Mouse (Mus musculus): ENCODE data around the gene Clip2. TPM values are rescaled to one million over a fixed set of nuclear protein-coding genes. Genes with fewer than 3 reads are reported as not detected.

The Clip2 gene
- polyA plus RNA-seq, 1 experiment from 2014 or later: 6.8 TPM

DNA sequence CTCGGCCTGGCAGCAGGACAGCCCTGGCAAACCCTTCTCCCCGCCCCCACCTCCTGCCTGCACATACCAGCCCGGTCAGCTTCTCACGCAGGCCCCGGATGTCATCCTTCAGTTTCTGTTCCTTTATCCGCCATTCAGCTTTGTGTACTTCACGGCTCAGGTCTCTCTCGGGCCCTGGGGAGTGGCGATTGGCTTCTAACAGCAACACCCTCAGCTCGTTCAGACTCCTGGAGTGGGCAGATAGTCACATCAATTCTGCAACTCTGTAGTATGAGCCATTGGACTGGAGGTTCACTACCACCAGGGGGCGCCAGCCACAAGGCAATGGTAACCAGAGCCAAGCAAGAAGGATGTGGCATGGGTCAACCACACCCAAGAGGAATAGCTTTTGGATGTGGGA, 58.1 kb downstream of the Clip2 start:
- H3K4me1 ChIP-seq (replicated peaks; ENCODE audit: control insufficient read depth, insufficient read depth, low read length): no peaks in the 10 kb centered on the region
- DNase-seq (ENCODE audit: low spot score) (peak; percentile 93), ATAC-seq (replicated peaks; ENCODE audit: low FRiP score) (peak; percentile 70; the same call in 1 of the 2 replicates)
- no peak overlapping the region for H3K27ac ChIP-seq (ENCODE audit: low read depth, low read length)
- H3K36me3 ChIP-seq (ENCODE audit: control insufficient read depth, insufficient read depth, low read length): peaks cover 9% of the 10 kb centered on the region; the same call in 1 of the 2 replicates
- WGBS: 59% methylated on average over 11 of the region's 11 CpGs
- H3K9ac ChIP-seq (ENCODE audit: low read length): no peak overlapping the region
- no peaks in the 10 kb centered on the region for H3K9me3 ChIP-seq (ENCODE audit: control insufficient read depth, low read length)
- H3K27me3 ChIP-seq (ENCODE audit: control insufficient read depth, insufficient read depth, low read length): no peaks in the 10 kb centered on the region
- H3K4me2 ChIP-seq (ENCODE audit: low read depth, low read length, severe bottlenecking): no peak overlapping the region
- no peak overlapping the region for H3K4me3 ChIP-seq (ENCODE audit: low read depth, low read length)

DNA sequence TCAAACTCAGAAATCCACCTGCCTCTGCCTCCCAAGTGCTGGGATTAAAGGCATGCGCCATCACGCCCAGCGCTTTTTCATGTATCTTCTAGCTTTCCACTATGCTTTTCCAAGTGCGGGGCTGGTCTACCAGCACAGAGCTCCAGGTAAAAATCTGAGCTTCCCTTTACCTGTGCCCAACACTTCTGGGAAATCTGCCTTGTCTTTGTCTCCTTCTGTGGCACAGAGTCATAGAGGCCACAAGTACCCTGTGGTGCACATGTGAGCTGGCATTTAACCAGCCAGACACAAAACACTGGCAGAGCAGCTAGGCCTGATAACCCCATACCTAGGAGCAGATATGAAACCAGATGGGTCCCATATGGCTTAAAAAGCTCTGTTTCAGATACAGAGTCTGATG, 59.3 kb downstream of the Clip2 start:
- DNase-seq (ENCODE audit: low spot score): peak; percentile 29
- H3K36me3 ChIP-seq (ENCODE audit: control insufficient read depth, insufficient read depth, low read length): peaks cover 9% of the 10 kb centered on the region; the same call in 1 of the 2 replicates
- H3K27ac ChIP-seq (ENCODE audit: low read depth, low read length): no peak overlapping the region
- WGBS: 97% methylated on average over 4 of the region's 4 CpGs
- H3K4me3 ChIP-seq (ENCODE audit: low read depth, low read length): no peak overlapping the region
- ATAC-seq (replicated peaks; ENCODE audit: low FRiP score): no peak
- H3K27me3 ChIP-seq (ENCODE audit: control insufficient read depth, insufficient read depth, low read length): no peaks in the 10 kb centered on the region
- H3K4me2 ChIP-seq (ENCODE audit: low read depth, low read length, severe bottlenecking): no peak overlapping the region
- H3K9me3 ChIP-seq (ENCODE audit: control insufficient read depth, low read length): no peaks in the 10 kb centered on the region
- no peaks in the 10 kb centered on the region for H3K4me1 ChIP-seq (replicated peaks; ENCODE audit: control insufficient read depth, insufficient read depth, low read length)
- no peak overlapping the region for H3K9ac ChIP-seq (ENCODE audit: low read length)

DNA sequence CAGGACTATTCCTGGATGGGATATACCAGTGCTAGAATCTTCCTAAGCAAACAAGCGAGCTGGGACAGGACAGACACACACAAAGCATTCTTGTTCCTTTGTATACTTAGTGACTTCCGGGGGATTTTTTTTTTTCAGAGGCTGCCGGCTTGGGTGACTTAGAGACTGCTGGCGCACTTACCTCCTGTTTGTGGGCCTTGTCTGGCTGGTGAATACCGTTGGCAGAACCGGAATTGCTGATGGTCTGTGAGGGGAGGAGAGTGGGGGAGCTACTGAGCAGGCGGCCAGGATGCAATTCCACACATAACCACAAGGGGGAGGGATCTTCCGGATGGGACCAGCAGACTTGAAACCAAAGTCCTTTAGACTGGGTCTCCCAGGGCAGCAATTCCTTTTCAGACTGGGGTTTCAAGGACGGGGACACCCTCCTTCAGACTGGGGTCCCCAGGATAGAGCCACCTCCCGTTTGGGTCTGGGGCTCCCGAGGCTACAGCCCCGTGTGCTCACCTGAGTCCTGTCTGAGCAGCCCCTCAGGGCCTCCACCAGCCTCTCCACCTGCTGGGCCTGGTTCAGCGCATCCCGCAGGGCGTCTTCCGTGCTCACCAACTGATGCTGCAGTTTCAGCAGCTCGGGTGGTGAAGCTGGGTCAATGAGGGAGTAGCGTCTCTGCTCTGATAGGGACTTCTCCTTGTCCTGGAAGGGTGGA, 60.4 kb downstream of the Clip2 start:
- Histone ChIP-seq H3K4me3 (ENCODE audit: low read depth, low read length) (no peak overlapping the region), H3K27me3 (ENCODE audit: control insufficient read depth, insufficient read depth, low read length) (no peaks in the 10 kb centered on the region), H3K4me2 (ENCODE audit: low read depth, low read length, severe bottlenecking) (no peak overlapping the region), H3K27ac (ENCODE audit: low read depth, low read length) (no peak overlapping the region), H3K4me1 (replicated peaks; ENCODE audit: control insufficient read depth, insufficient read depth, low read length) (no peaks in the 10 kb centered on the region), H3K36me3 (ENCODE audit: control insufficient read depth, insufficient read depth, low read length) (peaks cover 6% of the 10 kb centered on the region; the same call in 1 of the 2 replicates), H3K9me3 (ENCODE audit: control insufficient read depth, low read length) (no peaks in the 10 kb centered on the region), H3K9ac (ENCODE audit: low read length) (no peak overlapping the region)
- peak; percentile 52; the same call in 1 of the 2 replicates for ATAC-seq (replicated peaks; ENCODE audit: low FRiP score)
- WGBS: 27% methylated on average over 18 of the region's 18 CpGs
- peak; percentile 92 for DNase-seq (ENCODE audit: low spot score)

DNA sequence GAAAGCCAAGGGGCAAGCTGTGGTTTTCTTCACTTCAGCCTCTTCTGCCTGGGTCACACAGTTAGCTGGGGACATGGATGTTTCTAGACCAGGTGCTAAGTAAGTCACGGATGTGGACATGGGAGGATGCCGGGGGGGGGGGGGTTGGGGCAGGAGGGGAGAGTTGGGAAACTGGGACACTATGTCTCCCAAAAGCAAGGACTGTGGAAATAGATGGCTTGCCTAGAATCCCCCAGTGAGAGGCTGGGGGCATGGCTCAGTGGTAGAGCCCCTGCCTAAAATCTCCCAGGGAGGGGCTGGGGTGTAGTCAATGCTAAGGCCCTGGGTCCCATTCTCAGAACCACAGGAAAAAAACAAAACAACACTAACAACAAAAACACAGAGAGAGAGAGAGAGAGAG, 61.0 kb downstream of the Clip2 start:
- H3K4me1 ChIP-seq (replicated peaks; ENCODE audit: control insufficient read depth, insufficient read depth, low read length): no peaks in the 10 kb centered on the region
- no peak overlapping the region for H3K4me2 ChIP-seq (ENCODE audit: low read depth, low read length, severe bottlenecking)
- no peaks in the 10 kb centered on the region for H3K9me3 ChIP-seq (ENCODE audit: control insufficient read depth, low read length)
- H3K36me3 ChIP-seq (ENCODE audit: control insufficient read depth, insufficient read depth, low read length): peaks cover 6% of the 10 kb centered on the region; the same call in 1 of the 2 replicates
- WGBS: 71% methylated on average over 2 of the region's 2 CpGs
- no peak overlapping the region for H3K4me3 ChIP-seq (ENCODE audit: low read depth, low read length)
- H3K27ac ChIP-seq (ENCODE audit: low read depth, low read length): no peak overlapping the region
- no peaks in the 10 kb centered on the region for H3K27me3 ChIP-seq (ENCODE audit: control insufficient read depth, insufficient read depth, low read length)
- DNase-seq (ENCODE audit: low spot score): peak; percentile 47
- H3K9ac ChIP-seq (ENCODE audit: low read length): no peak overlapping the region
- no peak for ATAC-seq (replicated peaks; ENCODE audit: low FRiP score)

DNA sequence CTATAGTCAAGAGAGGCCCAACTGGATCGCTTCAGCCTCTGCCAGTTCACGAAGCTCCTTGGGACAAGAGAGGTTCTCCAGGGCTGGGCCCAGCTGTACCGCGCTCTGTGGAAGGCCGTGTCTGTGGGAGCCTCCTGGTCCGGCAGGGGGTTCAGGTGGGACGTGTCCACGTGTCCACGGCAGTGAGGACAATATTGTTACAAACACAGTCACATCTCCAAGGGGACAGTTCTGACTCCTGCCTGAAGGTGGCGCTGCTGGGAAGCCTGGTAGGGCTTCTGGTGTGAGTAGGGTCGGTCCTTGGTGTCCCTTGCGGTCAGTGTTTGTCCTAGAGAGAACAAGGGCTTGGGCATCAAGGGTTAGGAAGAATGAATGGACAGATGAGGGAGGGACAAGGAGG, 61.8 kb downstream of the Clip2 start:
- Histone ChIP-seq H3K4me2 (ENCODE audit: low read depth, low read length, severe bottlenecking) (no peak overlapping the region), H3K36me3 (ENCODE audit: control insufficient read depth, insufficient read depth, low read length) (peaks cover 6% of the 10 kb centered on the region; the same call in 1 of the 2 replicates), H3K27ac (ENCODE audit: low read depth, low read length) (no peak overlapping the region), H3K4me1 (replicated peaks; ENCODE audit: control insufficient read depth, insufficient read depth, low read length) (no peaks in the 10 kb centered on the region), H3K4me3 (ENCODE audit: low read depth, low read length) (no peak overlapping the region), H3K9me3 (ENCODE audit: control insufficient read depth, low read length) (no peaks in the 10 kb centered on the region), H3K9ac (ENCODE audit: low read length) (no peak overlapping the region), H3K27me3 (ENCODE audit: control insufficient read depth, insufficient read depth, low read length) (no peaks in the 10 kb centered on the region)
- DNase-seq (ENCODE audit: low spot score) (peak; percentile 66), ATAC-seq (replicated peaks; ENCODE audit: low FRiP score) (no peak)
- 91% methylated on average over 12 of the region's 12 CpGs for WGBS

DNA sequence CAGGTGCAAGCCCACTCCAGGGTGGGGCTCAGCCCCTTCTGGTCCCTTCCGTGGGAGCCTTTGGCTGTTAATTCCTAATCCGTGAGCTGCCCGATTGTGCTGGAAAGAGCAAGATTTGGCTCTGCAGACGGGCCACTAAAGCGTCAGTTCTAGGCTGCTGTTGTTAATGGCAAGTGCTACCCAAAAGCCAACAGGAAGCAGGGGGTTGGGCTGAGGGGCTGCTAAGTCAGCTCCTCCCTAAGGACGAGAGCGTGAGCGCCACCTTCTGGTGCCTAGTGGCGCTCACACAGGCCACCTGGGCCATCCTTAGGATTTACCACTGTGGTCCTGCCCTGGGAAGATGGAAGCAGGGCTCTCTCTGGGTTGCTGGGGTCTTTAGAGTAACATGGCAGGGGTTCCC, 62.7 kb downstream of the Clip2 start:
- DNase-seq (ENCODE audit: low spot score) (peak; percentile 71), ATAC-seq (replicated peaks; ENCODE audit: low FRiP score) (no peak)
- H3K27ac ChIP-seq (ENCODE audit: low read depth, low read length): no peak overlapping the region
- 31% methylated on average over 9 of the region's 9 CpGs for WGBS
- H3K4me2 ChIP-seq (ENCODE audit: low read depth, low read length, severe bottlenecking): no peak overlapping the region
- H3K9me3 ChIP-seq (ENCODE audit: control insufficient read depth, low read length): no peaks in the 10 kb centered on the region
- H3K27me3 ChIP-seq (ENCODE audit: control insufficient read depth, insufficient read depth, low read length): no peaks in the 10 kb centered on the region
- H3K4me1 ChIP-seq (replicated peaks; ENCODE audit: control insufficient read depth, insufficient read depth, low read length): no peaks in the 10 kb centered on the region
- H3K4me3 ChIP-seq (ENCODE audit: low read depth, low read length): no peak overlapping the region
- peaks cover 6% of the 10 kb centered on the region; the same call in 1 of the 2 replicates for H3K36me3 ChIP-seq (ENCODE audit: control insufficient read depth, insufficient read depth, low read length)
- no peak overlapping the region for H3K9ac ChIP-seq (ENCODE audit: low read length)

DNA sequence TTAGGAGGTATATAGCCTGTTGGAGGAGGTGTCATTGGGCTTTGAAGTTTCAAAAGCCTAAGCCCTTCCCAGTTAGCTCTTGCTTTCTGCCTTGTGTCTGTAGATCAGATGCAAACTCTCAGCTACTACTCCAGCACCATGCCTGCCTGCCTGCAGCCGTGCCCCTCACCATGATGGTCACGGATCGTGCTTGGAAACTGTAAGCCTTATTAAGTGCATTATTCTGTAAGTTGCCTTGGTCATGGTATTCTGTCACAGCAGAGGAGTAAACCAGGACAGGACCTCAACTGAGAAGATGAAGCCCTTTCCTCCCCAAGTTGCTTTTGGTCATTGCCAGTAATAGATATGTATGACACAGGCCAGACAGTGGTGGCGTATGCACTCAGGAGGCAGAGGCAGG, 63.6 kb downstream of the Clip2 start:
- no peak overlapping the region for H3K4me2 ChIP-seq (ENCODE audit: low read depth, low read length, severe bottlenecking)
- peak; percentile 47 for DNase-seq (ENCODE audit: low spot score)

DNA sequence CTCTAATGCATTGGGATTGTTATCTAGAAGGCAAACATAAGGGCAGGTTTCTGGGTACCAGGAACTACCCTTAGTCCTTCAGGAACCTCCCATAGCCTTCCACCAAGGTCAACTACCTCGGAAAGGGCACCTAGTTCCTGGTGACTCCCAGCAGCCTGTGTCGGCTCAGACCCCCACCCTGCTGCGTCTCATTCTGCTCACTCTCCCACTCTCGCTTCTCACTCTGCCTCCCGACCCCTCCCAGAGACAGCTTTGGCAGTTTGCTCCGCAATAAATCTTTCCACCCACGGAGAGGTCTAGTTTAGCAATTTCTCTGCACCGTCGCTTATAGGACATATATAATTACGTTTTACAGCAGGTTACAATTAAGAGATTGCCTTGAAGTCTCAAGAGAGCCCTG, 64.2 kb downstream of the Clip2 start:
- Histone ChIP-seq H3K4me1 (replicated peaks; ENCODE audit: control insufficient read depth, insufficient read depth, low read length) (no peaks in the 10 kb centered on the region), H3K4me3 (ENCODE audit: low read depth, low read length) (no peak overlapping the region), H3K9ac (ENCODE audit: low read length) (no peak overlapping the region), H3K27ac (ENCODE audit: low read depth, low read length) (no peak overlapping the region), H3K36me3 (ENCODE audit: control insufficient read depth, insufficient read depth, low read length) (peaks cover 6% of the 10 kb centered on the region; the same call in 1 of the 2 replicates), H3K4me2 (ENCODE audit: low read depth, low read length, severe bottlenecking) (no peak overlapping the region), H3K27me3 (ENCODE audit: control insufficient read depth, insufficient read depth, low read length) (no peaks in the 10 kb centered on the region), H3K9me3 (ENCODE audit: control insufficient read depth, low read length) (no peaks in the 10 kb centered on the region)
- no peak for ATAC-seq (replicated peaks; ENCODE audit: low FRiP score)
- DNase-seq (ENCODE audit: low spot score): peak; percentile 37
- 78% methylated on average over 10 of the region's 10 CpGs for WGBS

More for the DNA sequence above, 63.6 kb downstream of the Clip2 start:
- ATAC-seq (replicated peaks; ENCODE audit: low FRiP score): no peak
- H3K9ac ChIP-seq (ENCODE audit: low read length): no peak overlapping the region
- H3K4me1 ChIP-seq (replicated peaks; ENCODE audit: control insufficient read depth, insufficient read depth, low read length): no peaks in the 10 kb centered on the region
- H3K9me3 ChIP-seq (ENCODE audit: control insufficient read depth, low read length): no peaks in the 10 kb centered on the region
- no peaks in the 10 kb centered on the region for H3K27me3 ChIP-seq (ENCODE audit: control insufficient read depth, insufficient read depth, low read length)
- no peak overlapping the region for H3K27ac ChIP-seq (ENCODE audit: low read depth, low read length)
- peaks cover 6% of the 10 kb centered on the region; the same call in 1 of the 2 replicates for H3K36me3 ChIP-seq (ENCODE audit: control insufficient read depth, insufficient read depth, low read length)
- WGBS: 93% methylated on average over 4 of the region's 4 CpGs
- H3K4me3 ChIP-seq (ENCODE audit: low read depth, low read length): no peak overlapping the region

All from forebrain, embryonic 11.5 days (tissue).